Mouse (Mus musculus) cerebellum, postnatal 36 days (tissue): ENCODE measurements at regions not wholly inside any gene's neighbourhood (a gene's known extent, or its start where the extent isn't known, plus 50 kb on each side); places are given as distances from the start of the nearest gene placed in this dataset.
A peak's percentile ranks its signal among the peaks of the same experiment; 100 is the strongest.

Experiments used
- DNase-seq, 2 experiments: peaks; one replicate each; pipeline ENCODE4 v3.0.0; 2021 to 2022; ENCODE audit warnings: mixed read lengths in 2 of 2

- DNase-seq = no peak
Measured at GRCm38 (mm10) chr4:152913497-152913896, 435.8 kb upstream of the Kcnab2 start.

DNA sequence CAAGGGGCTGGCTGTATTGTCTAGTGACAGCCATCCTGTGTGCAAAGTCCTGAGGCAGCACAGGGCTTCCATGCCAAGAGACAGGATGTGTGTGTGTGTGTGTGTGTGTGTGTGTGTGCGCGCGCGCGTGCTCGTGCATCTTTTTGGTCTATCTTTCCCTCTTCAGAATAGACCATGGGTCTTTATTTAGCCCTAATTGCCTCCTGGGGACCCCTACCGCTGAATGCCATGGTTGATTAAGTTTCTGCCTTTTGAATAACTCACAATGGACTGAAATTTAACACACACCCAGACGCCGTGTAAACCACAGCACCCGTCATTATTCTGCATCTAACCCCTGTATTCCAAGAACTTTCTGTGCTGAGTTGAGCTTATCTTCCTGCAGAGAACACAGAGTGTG is 435.2 kb upstream of the Kcnab2 start:
- DNase-seq = no peak

GRCm38 (mm10) chr4:152908235-152908634 is 430.6 kb upstream of the Kcnab2 start:
- DNase-seq = no peak

DNA sequence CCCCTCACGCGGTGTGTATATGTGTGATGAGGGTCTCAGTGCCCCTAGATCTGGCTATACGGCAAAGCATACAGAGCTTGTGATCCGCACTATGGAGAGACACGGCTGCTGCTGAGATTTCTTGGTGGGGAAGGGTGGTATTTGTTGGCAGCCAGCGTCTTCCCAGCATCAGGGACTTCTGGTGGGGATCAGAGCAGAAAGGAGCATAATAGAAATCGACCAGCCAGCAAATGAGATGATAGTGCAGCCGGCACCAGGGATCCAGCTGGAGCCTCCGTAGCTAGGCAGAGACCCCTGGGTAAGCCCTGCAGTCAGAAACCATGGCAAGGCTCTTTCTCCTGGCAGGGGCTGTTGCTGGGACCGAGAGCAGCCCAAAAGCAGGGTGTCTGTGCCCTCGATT is 425.2 kb upstream of the Kcnab2 start:
- DNase-seq = no peak

GRCm38 (mm10) chr4:152900049-152900448 is 422.4 kb upstream of the Kcnab2 start:
- DNase-seq = no peak

GRCm38 (mm10) chr4:152895076-152895475 is 417.4 kb upstream of the Kcnab2 start:
- DNase-seq = no peak

GRCm38 (mm10) chr4:152892997-152893396 is 415.3 kb upstream of the Kcnab2 start:
- no peak for DNase-seq

DNA sequence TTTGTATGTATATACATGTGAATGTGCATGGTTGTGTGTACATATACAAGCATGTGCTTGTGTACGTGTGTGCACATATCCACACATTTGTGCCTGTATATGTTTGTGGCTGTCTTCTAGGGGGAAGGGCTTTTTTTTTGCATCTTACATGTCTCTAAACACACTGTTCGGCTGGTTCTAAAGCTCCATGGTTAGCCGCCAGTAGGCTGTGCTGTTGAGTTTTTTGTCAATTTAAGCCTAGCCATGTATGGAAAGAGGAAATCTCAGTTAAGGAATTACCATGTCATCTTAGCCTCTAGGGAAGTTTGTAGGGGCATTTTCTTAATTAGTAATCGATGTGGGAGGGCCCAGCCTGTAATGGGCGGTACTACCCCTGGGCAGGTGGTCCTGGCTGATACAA is 411.5 kb upstream of the Kcnab2 start:
- no peak for DNase-seq

DNA sequence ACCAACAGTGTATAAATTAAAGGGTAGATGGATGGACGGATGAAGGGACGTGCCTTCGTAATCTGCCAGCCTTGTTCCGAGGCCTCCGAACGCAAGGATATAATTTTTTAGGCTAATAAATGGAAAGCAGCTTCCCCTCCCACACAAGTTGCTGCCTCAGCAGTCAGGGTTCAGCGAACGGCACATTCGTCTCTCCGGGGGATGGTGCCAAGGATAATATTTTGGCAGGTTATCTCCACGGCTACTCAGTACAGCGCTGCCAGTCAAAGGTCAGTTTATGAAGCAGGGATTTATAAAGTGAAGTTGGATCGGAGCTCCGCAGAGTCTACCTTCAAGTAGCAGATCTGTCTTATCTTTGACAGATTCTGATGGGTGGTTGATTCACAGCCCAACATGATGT is 410.6 kb upstream of the Kcnab2 start:
- no peak for DNase-seq

DNA sequence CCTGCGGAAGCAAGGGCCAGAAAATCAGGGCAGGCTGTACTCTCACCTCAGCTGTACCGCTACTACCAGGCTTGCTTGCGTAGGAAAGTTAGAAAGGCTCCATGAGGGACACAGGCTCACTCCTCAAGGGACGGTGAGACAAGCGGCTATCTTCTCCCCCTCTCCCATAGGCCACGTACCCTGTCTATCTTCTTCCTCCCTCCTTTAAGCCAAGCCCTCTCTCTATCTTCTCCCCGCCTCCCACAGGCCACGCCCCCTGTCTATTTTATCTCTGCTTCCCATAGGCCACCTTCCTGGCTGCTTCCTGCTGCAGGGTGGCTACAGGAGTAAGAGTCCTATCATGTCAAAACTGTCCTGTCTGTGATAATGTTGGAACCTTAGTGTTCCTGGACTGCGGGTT is 409.1 kb upstream of the Kcnab2 start:
- no peak for DNase-seq

- DNase-seq = no peak
Measured at GRCm38 (mm10) chr4:152881433-152881930, 403.8 kb upstream of the Kcnab2 start.

- DNase-seq = no peak
Measured at GRCm38 (mm10) chr4:152880368-152880767, 402.7 kb upstream of the Kcnab2 start.

DNA sequence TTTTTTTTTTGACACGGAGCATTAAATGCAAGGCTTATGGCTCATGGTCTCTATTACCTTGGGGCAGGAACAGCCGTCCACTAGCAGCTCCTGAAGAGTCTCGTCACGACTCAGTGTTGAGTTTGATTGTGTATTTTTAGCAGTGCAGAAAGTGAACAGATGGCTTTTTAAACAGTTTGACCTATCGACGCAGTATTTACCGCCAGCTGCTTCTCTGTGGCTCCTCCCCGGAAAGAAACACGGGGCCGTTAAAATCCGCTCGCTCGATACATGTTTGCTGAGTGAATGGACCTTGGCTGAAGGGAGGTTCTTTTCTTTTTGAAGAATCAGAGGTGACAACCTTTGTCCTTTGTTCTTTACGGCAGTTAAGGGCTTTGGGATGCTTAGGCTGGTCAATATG is 401.3 kb upstream of the Kcnab2 start:
- DNase-seq = no peak

DNA sequence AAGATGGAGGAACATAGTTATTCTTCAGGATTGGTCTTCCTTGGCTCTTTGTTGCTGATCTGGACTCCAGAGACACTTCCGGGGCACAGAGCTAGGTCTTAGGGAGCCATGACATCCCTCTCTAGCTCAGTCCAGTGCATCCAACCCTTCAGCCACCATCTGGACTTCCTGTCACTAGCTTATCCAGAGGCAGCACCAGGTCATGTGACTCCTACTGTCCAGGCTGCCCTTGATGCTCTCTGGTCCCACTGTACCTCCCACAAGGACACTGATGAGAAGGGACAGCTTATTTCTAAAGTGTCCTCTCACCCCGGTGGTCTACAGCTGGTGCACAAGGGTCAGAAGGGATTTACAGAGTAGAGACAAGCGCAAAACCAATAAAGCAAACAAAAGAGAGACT is 400.7 kb upstream of the Kcnab2 start:
- no peak for DNase-seq

DNA sequence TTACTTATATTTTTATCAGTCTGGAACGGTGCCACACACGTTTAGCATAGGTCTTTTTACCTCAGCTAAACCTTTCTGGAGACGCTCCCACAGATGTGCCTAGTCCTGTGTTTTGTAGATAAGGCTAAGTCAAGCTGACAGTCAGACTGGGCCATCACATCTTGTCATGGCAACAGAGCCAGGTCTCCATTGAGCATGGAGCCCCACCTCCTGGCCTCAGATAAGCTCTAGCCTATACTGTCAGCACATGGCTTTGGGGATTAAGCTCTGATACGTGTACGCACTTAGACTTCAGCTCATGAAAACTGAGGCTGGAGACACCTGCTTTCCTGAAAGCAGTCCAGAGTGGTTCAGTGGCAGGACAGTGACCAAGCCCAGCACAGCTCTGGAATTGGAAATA is 392.4 kb upstream of the Kcnab2 start:
- no peak for DNase-seq

DNA sequence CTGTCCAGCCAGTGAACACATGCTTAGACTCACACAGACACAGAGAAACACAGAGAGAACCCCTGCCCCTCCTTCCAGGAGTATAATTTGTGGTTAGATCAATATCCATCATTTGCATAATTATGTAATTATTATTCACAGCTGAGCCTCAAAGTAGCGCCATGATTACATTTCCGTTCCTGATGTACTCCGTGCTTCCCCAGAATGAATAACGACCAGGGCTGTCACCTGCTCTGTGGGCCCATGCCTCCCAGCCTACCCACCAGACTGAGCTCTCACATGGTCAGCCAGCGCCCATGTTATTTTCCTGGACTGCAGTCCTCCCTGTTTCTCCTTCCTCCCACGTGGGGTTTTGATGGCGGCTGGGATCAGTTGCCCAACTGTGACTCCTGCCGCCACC is 388.2 kb upstream of the Kcnab2 start:
- no peak for DNase-seq

DNA sequence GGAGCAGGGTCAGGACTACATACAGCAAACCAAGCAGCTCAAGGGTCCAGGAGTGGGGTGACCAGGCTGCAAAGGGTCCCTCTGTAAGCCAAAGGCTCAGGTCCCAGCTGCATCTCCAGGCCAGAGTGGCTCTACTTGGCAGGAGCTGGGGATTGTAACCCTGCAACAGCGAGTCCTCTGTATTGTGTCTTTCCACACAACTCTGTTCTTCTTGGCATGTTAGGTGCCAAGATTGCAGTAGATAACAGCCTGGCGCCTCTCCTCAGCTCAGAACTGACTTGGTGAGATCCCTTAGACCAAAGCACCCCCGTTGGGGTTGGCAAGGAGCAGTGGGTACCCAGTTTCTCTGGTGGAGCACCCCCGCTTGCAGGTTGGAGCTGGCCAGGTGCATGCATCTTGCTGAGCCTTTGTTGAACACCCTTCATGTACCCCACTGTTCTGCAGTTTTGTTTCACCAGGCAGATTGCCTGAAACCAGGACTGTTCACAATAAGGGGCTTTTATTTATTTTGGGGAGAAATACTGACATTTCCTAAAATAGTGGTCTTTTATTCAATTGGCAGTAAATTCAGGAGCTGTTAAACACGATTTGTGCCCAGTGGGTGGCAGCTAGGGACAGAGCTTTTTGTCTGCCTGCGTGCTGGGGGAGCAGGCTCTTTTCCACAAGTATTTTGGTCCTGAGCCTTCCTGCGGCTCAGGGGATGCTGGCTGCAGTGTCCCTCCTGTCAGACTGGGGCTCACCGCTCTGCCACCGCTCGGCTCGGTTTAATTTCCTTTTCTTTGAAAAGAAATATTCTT is 385.3 kb upstream of the Kcnab2 start:
- DNase-seq = peak in 1 of 2 experiments; percentile 3

GRCm38 (mm10) chr4:152859161-152859560 is 381.5 kb upstream of the Kcnab2 start:
- no peak for DNase-seq

DNA sequence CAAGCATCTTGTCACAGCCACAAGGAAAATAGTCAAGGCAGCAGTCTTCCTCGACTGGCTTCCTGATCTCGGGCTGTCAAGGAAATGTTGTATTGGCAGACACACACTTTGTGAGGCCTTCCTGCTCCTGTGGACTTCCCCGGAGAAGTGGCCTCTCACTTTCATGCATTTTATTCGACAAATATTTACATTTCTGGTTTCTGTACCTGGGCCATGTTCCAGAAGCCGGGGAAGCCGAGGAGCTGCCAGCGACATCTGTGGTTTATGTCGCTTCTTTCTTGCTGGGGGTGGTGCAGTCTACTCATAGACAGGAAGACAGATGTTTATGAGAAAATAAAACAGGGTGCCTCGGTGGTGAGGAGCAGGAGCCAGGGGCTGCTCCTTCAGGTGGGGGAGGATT is 372.5 kb upstream of the Kcnab2 start:
- DNase-seq = no peak

DNA sequence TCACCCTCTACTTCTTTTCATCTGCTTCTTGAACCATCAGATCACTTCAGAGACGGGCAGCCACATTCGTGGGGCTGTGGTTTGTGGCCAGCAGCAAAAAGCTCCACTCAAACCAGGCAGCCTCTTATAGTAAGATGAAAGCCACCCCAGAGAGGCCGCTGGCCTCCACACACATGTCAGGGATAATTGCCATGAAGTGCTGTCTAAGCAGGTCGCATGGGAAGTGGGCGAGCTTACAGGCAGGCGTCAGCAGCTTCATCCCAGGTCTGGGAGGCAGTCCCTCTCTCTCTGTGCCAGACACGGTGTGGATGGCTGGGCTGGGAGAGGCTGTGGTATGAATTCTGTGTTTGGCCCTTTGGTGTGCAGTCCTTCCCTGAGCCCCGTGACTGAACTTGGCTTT is 358.4 kb upstream of the Kcnab2 start:
- no peak for DNase-seq

GRCm38 (mm10) chr4:152834421-152835110 is 356.9 kb upstream of the Kcnab2 start:
- peak; percentile 22 to 24 for DNase-seq

GRCm38 (mm10) chr4:152833411-152834310 is 356.0 kb upstream of the Kcnab2 start:
- peak; percentile 24 to 31 for DNase-seq

DNA sequence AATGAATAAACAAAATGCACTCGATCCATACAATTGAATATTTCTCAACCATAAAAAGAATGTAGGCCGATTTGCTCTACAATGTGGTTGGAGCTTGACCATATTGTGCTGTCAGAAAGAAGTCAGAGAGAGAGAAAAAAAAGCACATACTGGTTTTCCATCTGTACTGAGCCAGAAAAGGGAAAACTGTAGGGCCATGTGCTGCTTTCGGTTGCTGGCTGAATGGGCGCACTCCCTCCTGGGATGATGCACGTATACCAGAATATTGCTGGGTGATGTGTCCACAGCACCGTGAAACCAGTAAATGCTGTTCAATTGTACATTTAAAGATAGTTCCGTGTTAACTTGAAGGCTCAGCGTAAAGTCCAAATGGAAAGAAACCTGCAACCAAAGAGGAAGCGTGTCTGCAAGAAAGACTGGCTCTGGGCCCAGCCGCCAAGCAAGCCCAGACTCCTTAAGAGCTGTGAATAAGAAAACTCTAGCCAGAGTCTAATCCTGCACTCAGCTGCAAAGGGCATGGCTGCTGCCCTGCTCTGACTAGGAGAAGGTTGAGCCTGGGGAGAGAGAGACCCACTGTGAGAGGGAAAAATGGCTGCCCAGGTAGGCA is 355.2 kb upstream of the Kcnab2 start:
- peak in 1 of 2 experiments; percentile 16 for DNase-seq
